Mouse (Mus musculus) left cerebral cortex, adult 9 months (tissue): ENCODE measurements around the gene Srcin1.

Experiments used
- DNase-seq, 2 experiments: peaks; one replicate each; pipeline ENCODE4 v3.0.0; 2022; ENCODE audit warnings: low spot score in 2 of 2

The Srcin1 gene

GRCm38 (mm10) chr11:97576136-97576906 is at the start of gene Srcin1:
TSS of gene Srcin1 (minus strand) at chr11:97576186.
- DNase-seq: peak in 1 of 2 experiments; percentile 72

DNA sequence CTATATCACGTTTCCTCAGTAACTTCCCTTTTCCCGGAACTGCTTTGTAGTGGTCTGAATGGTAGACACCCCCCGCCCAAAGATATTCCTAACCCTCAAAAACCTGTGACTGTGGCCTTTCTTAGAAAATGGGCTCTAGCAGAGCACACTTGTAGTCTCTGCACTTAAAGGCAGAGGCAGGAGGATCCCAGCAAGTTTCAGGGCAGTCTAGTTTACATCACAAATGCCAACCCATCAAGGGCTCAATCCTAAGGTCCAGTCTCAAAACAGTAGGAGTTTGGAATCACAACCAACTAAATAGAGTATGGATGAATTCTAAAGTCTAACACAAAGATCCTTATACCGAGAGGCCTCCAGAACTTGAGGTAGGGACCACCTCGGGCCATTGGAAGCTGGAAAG is 49.6 kb upstream of the Srcin1 start:
- DNase-seq: no peak

DNA sequence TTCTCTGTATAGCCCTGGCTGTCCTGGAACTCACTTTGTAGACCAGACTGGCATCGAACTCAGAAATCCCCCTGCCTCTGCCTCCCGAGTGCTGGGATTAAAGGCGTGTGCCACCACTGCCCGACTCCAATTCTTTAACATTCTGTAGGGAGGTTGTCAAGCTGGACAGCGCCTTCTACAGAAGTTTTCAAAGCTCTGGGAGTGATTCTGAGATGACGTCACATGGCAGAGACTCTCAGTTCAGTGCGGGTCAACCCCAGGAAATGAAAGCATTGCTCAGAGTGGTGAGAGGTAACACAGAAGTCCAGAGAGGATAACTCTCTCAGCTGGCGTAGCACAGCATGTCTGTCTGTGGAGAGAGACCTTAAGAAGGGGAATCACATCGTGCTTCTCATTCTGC is 47.2 kb upstream of the Srcin1 start:
- DNase-seq: no peak

- peak in 1 of 2 experiments; percentile 82 for DNase-seq
Observed at GRCm38 (mm10) chr11:97622440-97622839, 46.5 kb upstream of the Srcin1 start.

DNA sequence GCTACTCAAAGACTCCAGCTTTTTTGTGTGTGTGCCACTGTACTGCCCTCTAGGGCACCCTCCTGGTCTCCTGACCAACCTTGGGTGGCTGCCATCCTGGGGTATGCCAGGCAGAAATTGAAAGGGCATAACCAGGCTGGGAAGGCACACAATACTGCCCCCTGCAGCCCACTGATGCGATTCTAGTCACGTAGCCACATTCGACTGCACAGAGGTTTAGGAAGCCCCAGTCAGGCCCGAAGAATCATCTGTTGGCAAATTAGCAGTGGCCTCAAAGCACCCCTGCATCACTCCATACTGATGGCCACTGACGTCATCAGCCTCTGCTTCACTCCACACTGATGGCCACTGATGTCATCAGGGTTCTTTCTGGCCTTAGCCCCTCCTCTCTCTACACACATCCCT is 43.4 kb upstream of the Srcin1 start:
- peak in 1 of 2 experiments; percentile 87 for DNase-seq

- DNase-seq: no peak
Observed at GRCm38 (mm10) chr11:97618368-97618767, 42.4 kb upstream of the Srcin1 start.

GRCm38 (mm10) chr11:97615276-97615675 is 39.3 kb upstream of the Srcin1 start:
- no peak for DNase-seq

DNA sequence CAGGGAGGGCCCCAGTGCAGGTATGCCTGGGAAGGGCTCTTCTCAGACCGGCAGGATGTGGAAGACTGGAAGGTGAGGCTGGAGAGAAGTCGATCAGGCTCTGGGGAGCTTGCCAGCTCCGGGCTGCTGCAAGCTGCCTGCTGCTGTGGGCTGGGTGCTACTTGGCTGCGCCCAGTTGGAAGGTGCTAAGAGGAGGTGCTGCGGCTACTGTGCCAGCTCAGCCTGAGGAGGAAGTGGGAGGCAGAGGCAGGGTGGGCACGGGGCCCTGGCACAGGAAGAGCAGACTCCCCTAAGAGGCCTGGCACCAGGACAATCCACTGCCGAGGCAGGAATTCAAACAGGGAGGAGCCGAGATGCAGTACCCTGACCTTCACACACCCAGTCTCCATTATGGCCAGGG is 35.1 kb upstream of the Srcin1 start:
- DNase-seq: peak; percentile 74 to 89

GRCm38 (mm10) chr11:97609743-97610142 is 33.8 kb upstream of the Srcin1 start:
- peak in 1 of 2 experiments; percentile 88 for DNase-seq

DNA sequence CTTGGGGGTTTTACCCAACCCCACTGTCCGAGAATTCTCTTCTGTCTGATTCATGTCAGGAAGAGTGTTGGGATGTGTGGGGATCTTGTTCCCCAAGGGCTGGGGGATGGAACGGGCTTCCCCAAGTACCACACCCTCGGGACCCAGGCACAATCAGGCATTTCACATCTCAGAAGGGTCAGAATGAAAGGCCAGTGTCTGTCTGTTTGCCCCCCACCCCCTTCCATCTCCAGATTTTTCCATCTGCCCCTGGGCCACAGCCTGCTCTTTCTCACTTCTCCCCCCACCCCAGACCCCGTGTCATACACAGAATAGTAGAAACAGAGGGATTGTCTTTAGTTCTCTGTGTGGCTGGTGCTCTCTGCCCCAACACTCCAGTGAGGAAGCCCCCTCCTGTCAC is 32.9 kb upstream of the Srcin1 start:
- no peak for DNase-seq

- no peak for DNase-seq
Observed at GRCm38 (mm10) chr11:97607056-97607725, 31.2 kb upstream of the Srcin1 start.

DNA sequence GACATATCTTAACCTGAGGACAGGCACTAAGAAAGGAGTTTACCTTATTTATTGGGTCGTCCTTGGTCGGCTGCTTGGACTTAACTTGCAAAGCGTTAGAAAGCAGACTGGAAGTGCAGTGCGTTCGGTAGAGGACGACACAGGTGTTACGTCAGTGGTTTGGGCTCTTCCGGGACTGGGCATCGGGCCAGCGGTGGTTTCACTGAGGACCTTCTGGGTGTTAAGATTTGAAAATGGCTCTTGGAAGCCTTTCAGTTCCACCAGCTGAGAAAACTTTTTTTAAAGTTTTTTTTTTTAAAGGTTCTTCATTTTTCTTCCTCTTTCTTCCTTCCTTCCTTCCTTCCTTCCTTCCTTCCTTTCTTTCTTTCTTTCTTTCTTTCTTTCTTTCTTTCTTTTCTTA is 27.9 kb upstream of the Srcin1 start:
- no peak for DNase-seq

GRCm38 (mm10) chr11:97602223-97602622 is 26.2 kb upstream of the Srcin1 start:
- no peak for DNase-seq

GRCm38 (mm10) chr11:97599104-97599503 is 23.1 kb upstream of the Srcin1 start:
- no peak for DNase-seq

DNA sequence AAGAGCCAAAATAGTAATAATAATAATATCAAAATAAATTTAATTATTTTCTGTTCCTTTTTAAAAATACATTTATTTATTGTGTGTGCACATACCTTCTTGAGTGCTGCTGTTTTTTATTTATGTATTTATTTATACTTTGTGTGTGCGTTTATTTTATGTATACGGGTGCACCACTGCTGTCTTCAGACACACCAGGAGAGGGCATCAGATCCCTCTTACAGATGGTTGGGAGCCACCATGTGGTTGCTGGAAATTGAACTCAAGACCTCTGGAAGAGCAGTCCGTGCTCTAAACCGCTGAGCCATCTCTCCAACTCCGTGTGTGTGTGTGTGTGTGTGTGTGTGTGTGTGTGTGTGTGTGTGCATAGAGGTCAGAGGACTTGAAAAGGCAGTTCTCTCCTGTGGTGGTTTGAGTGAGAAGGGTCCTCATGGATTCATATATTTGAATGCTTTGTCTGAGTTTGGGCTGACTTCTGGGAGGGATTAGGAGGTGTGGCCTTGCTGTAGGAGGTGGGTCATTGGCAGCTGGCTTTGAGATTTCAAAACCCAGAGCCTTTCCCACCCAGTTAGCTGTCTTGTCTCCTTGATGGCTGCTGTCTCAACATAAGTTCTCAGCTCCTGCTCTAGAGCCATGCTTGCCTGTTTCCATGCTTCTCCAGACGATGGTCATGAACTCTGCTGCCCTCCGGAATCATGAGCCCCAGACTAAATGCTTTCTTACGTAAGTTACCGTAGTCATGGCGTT is 22.1 kb upstream of the Srcin1 start:
- no peak for DNase-seq

- DNase-seq: no peak
Observed at GRCm38 (mm10) chr11:97594136-97594535, 18.1 kb upstream of the Srcin1 start.

DNA sequence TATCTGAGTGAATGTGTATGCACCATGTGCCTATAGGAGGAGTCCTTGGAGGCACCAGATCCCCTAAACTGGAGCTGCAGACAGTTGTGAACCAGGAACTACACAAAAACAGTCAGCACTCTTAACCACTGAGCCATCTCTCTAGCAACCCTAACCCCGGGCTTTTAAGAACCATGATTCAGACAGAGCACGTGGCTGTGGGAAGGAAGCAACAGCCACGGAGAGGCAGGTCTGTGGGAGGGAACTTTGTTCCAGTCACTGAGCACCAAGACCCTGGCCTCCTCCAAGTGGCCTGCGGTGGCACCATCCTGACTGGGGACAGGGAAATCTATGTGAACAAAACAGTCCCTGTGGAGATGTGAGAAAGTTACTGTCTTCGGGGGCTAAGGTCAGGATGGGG is 15.9 kb upstream of the Srcin1 start:
- DNase-seq: no peak

GRCm38 (mm10) chr11:97590227-97590960 is 14.4 kb upstream of the Srcin1 start:
- peak in 1 of 2 experiments; percentile 77 for DNase-seq

GRCm38 (mm10) chr11:97589216-97589615 is 13.2 kb upstream of the Srcin1 start:
- DNase-seq: peak in 1 of 2 experiments; percentile 62

DNA sequence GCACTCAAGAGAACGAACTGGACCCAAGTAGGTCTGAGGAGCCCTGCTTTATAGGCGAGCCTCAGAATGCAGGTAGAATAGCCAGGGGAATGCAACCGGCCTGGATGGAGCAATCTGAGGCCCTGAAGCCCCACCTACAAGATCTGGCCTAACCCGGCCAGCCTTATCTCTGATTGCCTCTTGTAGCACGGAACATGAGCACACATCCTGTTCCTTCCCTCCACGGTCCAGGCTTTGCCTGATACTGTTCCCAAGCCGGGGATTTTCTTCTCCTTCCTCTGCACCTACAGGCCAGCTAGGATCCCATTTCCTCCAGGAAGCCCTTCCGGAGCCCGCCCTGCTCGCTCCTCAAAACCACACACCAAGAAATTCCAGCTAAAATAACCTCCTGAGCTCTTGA is 9.9 kb upstream of the Srcin1 start:
- DNase-seq: no peak

GRCm38 (mm10) chr11:97584476-97584875 is 8.5 kb upstream of the Srcin1 start:
- no peak for DNase-seq
